Mouse (Mus musculus) heart, postnatal 0 days (tissue): ENCODE data around the gene Slc25a21. TPM values are rescaled to one million over a fixed set of nuclear protein-coding genes. Genes with fewer than 3 reads are reported as not detected.

Source experiments
- ATAC-seq: fragments of 200-750 bp; cut with Nextera tagmentation; 2 replicates; pipeline ENCODE4 v1.8.0; 2017; ENCODE audit warnings: low read depth, moderate number of reproducible peaks, moderate library complexity; ENCODE audit not compliant: insufficient read depth
- DNase-seq: peaks from one replicate; pipeline ENCODE4 v3.0.0-alpha.2; 2016; ENCODE audit warnings: low spot score
- H3K27ac ChIP-seq: fragments of 300-500 bp; sonication (generic); 2 replicates; pipeline ENCODE4 v1.5.1; 2014; ENCODE audit warnings: low read depth, mild to moderate bottlenecking
- H3K27me3 ChIP-seq: fragments of 300-500 bp; sonication (generic); 2 replicates; pipeline ENCODE4 v1.6.1; 2014; ENCODE audit warnings: low read length, mixed read lengths; ENCODE audit not compliant: control insufficient read depth, insufficient read depth
- H3K36me3 ChIP-seq: fragments of 300-500 bp; sonication (generic); replicated peaks from 2 replicates; pipeline ENCODE4 v1.6.1; 2014; ENCODE audit warnings: low read length, mixed read lengths; ENCODE audit not compliant: control insufficient read depth, insufficient read depth
- H3K4me1 ChIP-seq: fragments of 300-500 bp; sonication (generic); 2 replicates; pipeline ENCODE4 v1.6.1; 2014; ENCODE audit warnings: antibody characterized with exemption; ENCODE audit not compliant: control insufficient read depth, insufficient read depth
- H3K4me2 ChIP-seq: fragments of 300-500 bp; sonication (generic); 2 replicates; pipeline ENCODE4 v1.6.1; 2014; ENCODE audit warnings: low read depth, mild to moderate bottlenecking, low read length, moderate library complexity
- H3K4me3 ChIP-seq: fragments of 300-500 bp; sonication (generic); 2 replicates; pipeline ENCODE4 v1.5.1; 2014; ENCODE audit warnings: low read depth, low read length
- H3K9ac ChIP-seq: fragments of 300-500 bp; sonication (generic); replicated peaks from 2 replicates; pipeline ENCODE4 v1.6.1; 2014; ENCODE audit warnings: low read depth, low read length, mixed read lengths
- H3K9me3 ChIP-seq: fragments of 300-500 bp; sonication (generic); replicated peaks from 2 replicates; pipeline ENCODE4 v1.6.1; 2016; ENCODE audit warnings: low read length; ENCODE audit not compliant: control insufficient read depth
- CTCF ChIP-seq: IDR thresholded peaks from 2 replicates; pipeline ENCODE4 v1.5.1; 2016; ENCODE audit warnings: antibody characterized with exemption, control low read depth, low read depth
- EP300 ChIP-seq: IDR thresholded peaks from 2 replicates; pipeline ENCODE4 v1.6.1; 2016; ENCODE audit warnings: antibody characterized with exemption, low read depth
- WGBS: fragments of 180-500 bp; shearing (Covaris S2); extraction: QIAGEN DNeasy Blood & Tissue Kit; methylation state at CpG from one replicate; pipeline ENCODE4 v1.1.7; 2014; 5-methylcytosine and 5-hydroxymethylcytosine counted together
- polyA plus RNA-seq: library from polyadenylated mRNA; unstranded; fragments of >200 nt; fragmentation: Nextera tagmentation; extraction: Ambion mirVana; gene quantifications from 2 replicates; pipeline ENCODE4 v1.2.1, GENCODE M21; 2015
- total RNA-seq: library from RNA; depleted of rRNA; stranded (reverse); fragments of >200 nt; gene quantifications from 2 replicates; pipeline ENCODE4 v1.2.3, GENCODE M21; 2014; ENCODE audit warnings: low replicate concordance

The Slc25a21 gene
- total and polyA plus RNA-seq, 2 experiments from 2014 or later: 0.31 TPM; not detected in 1

GRCm38 (mm10) chr12:56781196-56781595 lies 416.1 kb downstream of the Slc25a21 start:
- Histone ChIP-seq H3K9ac (no peak overlapping the region), H3K4me3 (no peak overlapping the region), H3K27ac (no peak overlapping the region), H3K9me3 (no peaks in the 10 kb centered on the region), H3K36me3 (no peaks in the 10 kb centered on the region), H3K27me3 (no peaks in the 10 kb centered on the region), H3K4me1 (no peaks in the 10 kb centered on the region), H3K4me2 (no peak overlapping the region)
- no peak for ATAC-seq
- peak; percentile 11 for DNase-seq
- TF ChIP-seq CTCF (no peak), EP300 (no peak)
- 56% methylated on average over 5 of the region's 5 CpGs for WGBS

- H3K9ac ChIP-seq: no peak overlapping the region
- no peak overlapping the region for H3K4me3 ChIP-seq
- ATAC-seq (no peak), DNase-seq (no peak)
- no peaks in the 10 kb centered on the region for H3K9me3 ChIP-seq
- no peak for TF ChIP-seq CTCF
- TF ChIP-seq EP300: no peak
- no peaks in the 10 kb centered on the region for H3K36me3 ChIP-seq
- H3K27ac ChIP-seq: no peak overlapping the region
- 66% methylated on average over 3 of the region's 3 CpGs for WGBS
- H3K4me2 ChIP-seq: no peak overlapping the region
- H3K27me3 ChIP-seq: no peaks in the 10 kb centered on the region
- H3K4me1 ChIP-seq: no peaks in the 10 kb centered on the region
Observed at GRCm38 (mm10) chr12:56779621-56780020, 417.7 kb downstream of the Slc25a21 start.

- Histone ChIP-seq H3K4me2 (no peak overlapping the region), H3K27ac (no peak overlapping the region), H3K36me3 (no peaks in the 10 kb centered on the region), H3K27me3 (no peaks in the 10 kb centered on the region), H3K4me1 (no peaks in the 10 kb centered on the region), H3K9ac (no peak overlapping the region), H3K4me3 (no peak overlapping the region), H3K9me3 (no peaks in the 10 kb centered on the region)
- 67% methylated on average over 6 of the region's 6 CpGs for WGBS
- DNase-seq: no peak
- ATAC-seq: no peak
- TF ChIP-seq EP300 (no peak), CTCF (no peak)
Observed at GRCm38 (mm10) chr12:56773941-56774340, 423.3 kb downstream of the Slc25a21 start.

- no peaks in the 10 kb centered on the region for H3K9me3 ChIP-seq
- no peak for DNase-seq
- H3K27ac ChIP-seq: no peak overlapping the region
- WGBS: 81% methylated on average over 5 of the region's 5 CpGs
- no peaks in the 10 kb centered on the region for H3K4me1 ChIP-seq
- TF ChIP-seq CTCF (no peak), EP300 (no peak)
- H3K4me2 ChIP-seq: no peak overlapping the region
- no peak overlapping the region for H3K4me3 ChIP-seq
- H3K36me3 ChIP-seq: no peaks in the 10 kb centered on the region
- H3K27me3 ChIP-seq: no peaks in the 10 kb centered on the region
- no peak for ATAC-seq
- H3K9ac ChIP-seq: no peak overlapping the region
Observed at GRCm38 (mm10) chr12:56769421-56769820, 427.9 kb downstream of the Slc25a21 start.

DNA sequence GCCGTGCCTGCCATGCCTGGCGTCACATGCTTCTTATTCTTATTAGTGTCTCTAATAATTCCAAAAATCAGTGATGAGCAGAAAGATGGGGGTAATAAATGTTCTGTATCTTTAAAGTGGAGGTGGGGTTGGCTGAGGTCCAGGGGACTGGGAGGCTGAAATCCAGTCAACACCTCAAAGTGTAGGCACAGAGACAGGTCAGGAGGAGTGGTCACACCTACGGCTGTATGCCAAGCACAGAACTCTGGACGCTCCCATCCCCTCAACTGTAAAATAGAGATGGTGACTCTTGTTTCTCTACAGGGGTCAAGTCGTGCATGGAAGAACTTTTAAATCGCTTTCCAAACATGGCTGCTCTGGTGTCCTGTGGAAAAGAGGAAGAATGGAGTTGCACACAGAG lies 429.8 kb downstream of the Slc25a21 start:
- ATAC-seq: no peak
- WGBS: 51% methylated on average over 6 of the region's 6 CpGs
- H3K4me2 ChIP-seq: no peak overlapping the region
- no peaks in the 10 kb centered on the region for H3K36me3 ChIP-seq
- no peak overlapping the region for H3K9ac ChIP-seq
- H3K27ac ChIP-seq: no peak overlapping the region
- H3K4me3 ChIP-seq: no peak overlapping the region
- TF ChIP-seq CTCF (no peak), EP300 (no peak)
- no peaks in the 10 kb centered on the region for H3K9me3 ChIP-seq
- no peaks in the 10 kb centered on the region for H3K27me3 ChIP-seq
- DNase-seq: no peak
- H3K4me1 ChIP-seq: no peaks in the 10 kb centered on the region

DNA sequence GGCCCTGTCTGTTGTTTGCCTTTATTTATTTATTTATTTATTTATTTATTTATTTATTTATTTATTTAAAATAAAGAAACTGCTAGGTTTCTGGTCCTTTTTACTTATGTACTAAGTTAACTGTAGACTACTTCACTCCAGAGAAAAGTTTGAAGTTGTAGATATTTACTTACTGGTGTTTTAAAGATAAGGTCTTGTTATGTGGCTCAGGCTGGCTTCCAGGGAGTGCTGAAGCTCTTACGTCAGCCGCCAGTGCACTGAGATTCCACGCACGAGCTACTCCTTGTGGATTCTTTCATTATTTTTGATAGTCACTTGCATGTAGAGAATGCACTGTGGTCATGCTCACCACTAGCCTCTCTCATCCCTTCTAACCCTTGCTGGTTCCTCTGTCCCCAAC lies 460.2 kb downstream of the Slc25a21 start:
- no peak for ATAC-seq
- no peak overlapping the region for H3K27ac ChIP-seq
- H3K4me3 ChIP-seq: no peak overlapping the region
- H3K9ac ChIP-seq: no peak overlapping the region
- no peaks in the 10 kb centered on the region for H3K36me3 ChIP-seq
- no peak for DNase-seq
- WGBS: 44% methylated on average over 4 of the region's 4 CpGs
- no peaks in the 10 kb centered on the region for H3K9me3 ChIP-seq
- no peaks in the 10 kb centered on the region for H3K27me3 ChIP-seq
- TF ChIP-seq CTCF: no peak
- no peak for TF ChIP-seq EP300
- no peaks in the 10 kb centered on the region for H3K4me1 ChIP-seq
- H3K4me2 ChIP-seq: no peak overlapping the region
